In the genomic region with DNA sequence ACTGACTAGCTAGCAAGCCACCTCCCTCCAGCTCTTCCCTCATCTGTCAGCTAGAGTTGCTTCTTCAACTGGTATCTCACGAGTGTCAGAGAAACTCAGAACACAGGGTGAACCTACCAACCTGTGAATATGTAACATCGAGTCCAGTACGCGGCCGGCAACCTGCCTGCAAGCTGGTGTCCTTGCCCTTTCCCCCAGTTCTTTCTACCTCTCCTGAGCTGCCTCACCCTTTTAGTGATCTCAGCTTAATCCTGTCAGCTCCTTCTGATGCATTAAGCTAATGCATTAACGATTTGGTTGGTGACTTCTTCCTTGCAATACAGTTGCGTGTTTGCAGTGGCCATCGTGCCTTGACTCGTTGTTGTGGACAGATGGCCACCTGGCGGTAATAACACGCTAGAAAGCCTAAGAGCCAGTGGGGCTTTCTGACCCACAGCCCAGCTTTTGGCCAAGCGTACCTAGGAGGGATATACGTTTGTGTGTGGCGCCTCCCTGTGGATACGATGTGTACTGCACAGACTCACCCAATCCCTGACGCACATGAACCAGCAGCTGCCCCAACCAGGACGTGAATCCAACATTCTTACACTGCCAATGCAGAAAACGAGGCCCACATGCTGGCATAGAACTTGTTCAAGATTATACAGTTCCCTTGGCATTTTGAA, we compare ENCODE assay signal across 8 mouse cellular contexts. TPM values are rescaled to one million over a fixed set of nuclear protein-coding genes. Genes with fewer than 3 reads are reported as not detected.
A peak's percentile ranks its signal among the peaks of the same experiment; 100 is the strongest.
DNase-seq lines count a peak whose midpoint lies in the region; ATAC-seq lines count a peak whose summit lies in the region.

No protein-coding gene starts in this region.

- WGBS in embryonic facial prominence, embryonic 10.5 days: 25% methylated on average over 18 of the region's 18 CpGs
- WGBS in heart, embryonic 12.5 days: 24% methylated on average over 18 of the region's 18 CpGs
- WGBS in kidney, embryonic 16.5 days: 23% methylated on average over 18 of the region's 18 CpGs
- WGBS in liver, embryonic 13.5 days (ENCODE audit: insufficient replicate concordance): 23% methylated on average over 18 of the region's 18 CpGs
- WGBS in neural tube, embryonic 14.5 days: 21% methylated on average over 18 of the region's 18 CpGs

- no peak for ATAC-seq in heart, embryonic 12.5 days (ENCODE audit: insufficient number of reproducible peaks, low FRiP score)
- peak; percentile 85; the same call in 1 of the 2 replicates for ATAC-seq in kidney, embryonic 16.5 days (ENCODE audit: low FRiP score, low TSS enrichment)
- no peak for ATAC-seq in liver, embryonic 13.5 days (ENCODE audit: low read depth)
- ATAC-seq in neural tube, embryonic 14.5 days (ENCODE audit: low read depth): peak; percentile 90

- H3K9me3 ChIP-seq in embryonic facial prominence, embryonic 10.5 days: no peaks in the 10 kb centered on the region
- 0 out of 2 replicates have a peak, but pooled peaks cover under 1% of the 10 kb centered on the region for H3K9me3 ChIP-seq in heart, embryonic 12.5 days (replicated peaks)
- no peaks in the 10 kb centered on the region for H3K9me3 ChIP-seq in kidney, embryonic 16.5 days (ENCODE audit: low read length)
- no peaks in the 10 kb centered on the region for H3K9me3 ChIP-seq in liver, embryonic 13.5 days (replicated peaks)
- no peaks in the 10 kb centered on the region for H3K9me3 ChIP-seq in neural tube, embryonic 14.5 days (ENCODE audit: control insufficient read depth, low read length)

- peak overlapping the region; percentile 27; the same call in 1 of the 2 replicates for H3K4me2 ChIP-seq in heart, embryonic 12.5 days
- H3K4me2 ChIP-seq in kidney, embryonic 16.5 days (replicated peaks; ENCODE audit: low read depth, low read length): no peak overlapping the region
- H3K4me2 ChIP-seq in liver, embryonic 13.5 days: no peak overlapping the region
- peak overlapping the region; percentile 26 for H3K4me2 ChIP-seq in neural tube, embryonic 14.5 days (ENCODE audit: low read depth, low read length)

- peak; percentile 85 for DNase-seq in 416B (ENCODE audit: low read depth)
- peak; percentile 90 for DNase-seq in adrenal gland, postnatal 10 days
- DNase-seq in embryonic facial prominence, embryonic 10.5 days (ENCODE audit: low spot score): peak; percentile 85
- peak; percentile 23 for DNase-seq in liver, embryonic 13.5 days
- DNase-seq in telencephalon, adult 2 months (ENCODE audit: low read depth, low spot score): peak; percentile 65

- no peaks in the 10 kb centered on the region for H3K4me1 ChIP-seq in embryonic facial prominence, embryonic 10.5 days
- no peaks in the 10 kb centered on the region for H3K4me1 ChIP-seq in heart, embryonic 12.5 days (replicated peaks)
- no peaks in the 10 kb centered on the region for H3K4me1 ChIP-seq in kidney, embryonic 16.5 days (ENCODE audit: insufficient read depth, low read length)
- no peaks in the 10 kb centered on the region for H3K4me1 ChIP-seq in liver, embryonic 13.5 days (replicated peaks)
- H3K4me1 ChIP-seq in neural tube, embryonic 14.5 days (ENCODE audit: control insufficient read depth, insufficient read depth, low read length): no peaks in the 10 kb centered on the region

- peaks cover 22% of the 10 kb centered on the region; the same call in 1 of the 2 replicates for H3K27me3 ChIP-seq in embryonic facial prominence, embryonic 10.5 days (replicated peaks; ENCODE audit: low read depth, poor library complexity, severe bottlenecking)
- no peaks in the 10 kb centered on the region for H3K27me3 ChIP-seq in heart, embryonic 12.5 days (replicated peaks)
- H3K27me3 ChIP-seq in kidney, embryonic 16.5 days (ENCODE audit: insufficient read depth, low read length): no peaks in the 10 kb centered on the region
- H3K27me3 ChIP-seq in liver, embryonic 13.5 days: 0 out of 2 replicates have a peak, but pooled peaks cover 3% of the 10 kb centered on the region
- no peaks in the 10 kb centered on the region for H3K27me3 ChIP-seq in neural tube, embryonic 14.5 days (ENCODE audit: control insufficient read depth, insufficient read depth, low read length)

- H3K4me3 ChIP-seq in embryonic facial prominence, embryonic 10.5 days: no peak overlapping the region
- no peak overlapping the region for H3K4me3 ChIP-seq in heart, embryonic 12.5 days
- H3K4me3 ChIP-seq in kidney, embryonic 16.5 days (ENCODE audit: low read length): no peak overlapping the region
- no peak overlapping the region for H3K4me3 ChIP-seq in liver, embryonic 13.5 days (replicated peaks)
- H3K4me3 ChIP-seq in neural tube, embryonic 14.5 days (ENCODE audit: low read depth, low read length): no peak overlapping the region

- H3K27ac ChIP-seq in embryonic facial prominence, embryonic 10.5 days (replicated peaks): no peak overlapping the region
- no peak overlapping the region for H3K27ac ChIP-seq in heart, embryonic 12.5 days (ENCODE audit: poor library complexity, severe bottlenecking)
- no peak overlapping the region for H3K27ac ChIP-seq in kidney, embryonic 16.5 days (ENCODE audit: low read length)
- no peak overlapping the region for H3K27ac ChIP-seq in liver, embryonic 13.5 days
- H3K27ac ChIP-seq in neural tube, embryonic 14.5 days (ENCODE audit: low read depth, low read length): no peak overlapping the region

- no peaks in the 10 kb centered on the region for H3K36me3 ChIP-seq in embryonic facial prominence, embryonic 10.5 days (replicated peaks)
- H3K36me3 ChIP-seq in heart, embryonic 12.5 days: no peaks in the 10 kb centered on the region
- no peaks in the 10 kb centered on the region for H3K36me3 ChIP-seq in kidney, embryonic 16.5 days (ENCODE audit: insufficient read depth, low read length)
- H3K36me3 ChIP-seq in liver, embryonic 13.5 days: no peaks in the 10 kb centered on the region
- H3K36me3 ChIP-seq in neural tube, embryonic 14.5 days (ENCODE audit: control insufficient read depth, insufficient read depth, low read length): no peaks in the 10 kb centered on the region

- no peak overlapping the region for H3K9ac ChIP-seq in heart, embryonic 12.5 days
- H3K9ac ChIP-seq in kidney, embryonic 16.5 days (replicated peaks; ENCODE audit: low read length): no peak overlapping the region
- H3K9ac ChIP-seq in liver, embryonic 13.5 days: no peak overlapping the region
- no peak overlapping the region for H3K9ac ChIP-seq in neural tube, embryonic 14.5 days (replicated peaks; ENCODE audit: low read depth, low read length)

RNA-seq across cellular contexts. Expression of a gene that starts 16.8 kb away (rescaled TPM):
- 10 to 100 TPM; 77.9 to 82.5 TPM for total RNA-seq in adrenal gland, postnatal 10 days (2021)
- polyA plus RNA-seq in embryonic facial prominence, embryonic 10.5 days (2016; fragmentation: Nextera tagmentation; extraction: Ambion mirVana): 89.5 and 93.4 TPM in 2 replicates
- polyA plus RNA-seq in heart, embryonic 12.5 days (2016; fragmentation: Nextera tagmentation; extraction: Ambion mirVana): 49.2 and 53.3 TPM in 2 replicates
- 83.4 and 84.9 TPM in 2 replicates for polyA plus RNA-seq in kidney, embryonic 16.5 days (2015; fragmentation: Nextera tagmentation; extraction: Ambion mirVana)
- polyA plus RNA-seq in liver, embryonic 13.5 days (2015; fragmentation: Nextera tagmentation; extraction: Ambion mirVana): 54.2 and 57.5 TPM in 2 replicates
- polyA plus RNA-seq in neural tube, embryonic 14.5 days (2014; fragmentation: Nextera tagmentation; extraction: Ambion mirVana): 69.1 and 74.0 TPM in 2 replicates

RNA-seq across cellular contexts. Expression of a gene that starts 17.2 kb away (rescaled TPM):
- 10 to 100 TPM; 44.0 to 46.5 TPM for total RNA-seq in adrenal gland, postnatal 10 days (2021)
- 80.8 and 86.5 TPM in 2 replicates for polyA plus RNA-seq in embryonic facial prominence, embryonic 10.5 days (2016; fragmentation: Nextera tagmentation; extraction: Ambion mirVana)
- 62.2 and 62.6 TPM in 2 replicates for polyA plus RNA-seq in heart, embryonic 12.5 days (2016; fragmentation: Nextera tagmentation; extraction: Ambion mirVana)
- polyA plus RNA-seq in kidney, embryonic 16.5 days (2015; fragmentation: Nextera tagmentation; extraction: Ambion mirVana): 64.6 and 71.4 TPM in 2 replicates
- 62.5 and 63.4 TPM in 2 replicates for polyA plus RNA-seq in liver, embryonic 13.5 days (2015; fragmentation: Nextera tagmentation; extraction: Ambion mirVana)
- polyA plus RNA-seq in neural tube, embryonic 14.5 days (2014; fragmentation: Nextera tagmentation; extraction: Ambion mirVana): 61.2 and 62.1 TPM in 2 replicates

RNA-seq across cellular contexts. Expression of a gene that starts 28.3 kb away (rescaled TPM):
- total RNA-seq in adrenal gland, postnatal 10 days (2021): 10 to 100 TPM; 26.7 to 52.1 TPM
- polyA plus RNA-seq in embryonic facial prominence, embryonic 10.5 days (2016; fragmentation: Nextera tagmentation; extraction: Ambion mirVana): 1.8 and 1.9 TPM in 2 replicates
- 0.49 and 0.74 TPM in 2 replicates for polyA plus RNA-seq in heart, embryonic 12.5 days (2016; fragmentation: Nextera tagmentation; extraction: Ambion mirVana)
- polyA plus RNA-seq in kidney, embryonic 16.5 days (2015; fragmentation: Nextera tagmentation; extraction: Ambion mirVana): 2.8 and 3.4 TPM in 2 replicates
- polyA plus RNA-seq in liver, embryonic 13.5 days (2015; fragmentation: Nextera tagmentation; extraction: Ambion mirVana): 0.20 TPM in 2 replicates
- 38.6 and 38.8 TPM in 2 replicates for polyA plus RNA-seq in neural tube, embryonic 14.5 days (2014; fragmentation: Nextera tagmentation; extraction: Ambion mirVana)

Comparison
In these comparisons a context has a peak if more than half of its experiments do, and no peak if none do; other contexts are left out.
1. DNase-seq: peak in every context shown above with its lines; median percentile 90 in adrenal gland, postnatal 10 days; 85 in 416B; 85 in embryonic facial prominence, embryonic 10.5 days; 65 in telencephalon, adult 2 months; 23 in liver, embryonic 13.5 days.
2. ATAC-seq: peak in kidney, embryonic 16.5 days (single experiment) and neural tube, embryonic 14.5 days (single experiment); none in heart, embryonic 12.5 days (single experiment) and liver, embryonic 13.5 days (single experiment).
3. H3K4me2 ChIP-seq: peak in heart, embryonic 12.5 days (single experiment) and neural tube, embryonic 14.5 days (single experiment); none in kidney, embryonic 16.5 days (single experiment) and liver, embryonic 13.5 days (single experiment).